ENCODE assay signal across 12 mouse cellular contexts in genomic region chr9:31690921-31691475, GRCm38 (mm10).
"Had no signal": no experiment of that assay in that cellular context is flagged by ENCODE, and none has a peak within 500 bp of the region (broad histone marks: within the 10 kb centered on the region; RNA-seq: fewer than 3 reads in every experiment).

No protein-coding gene starts in this region.

- H3K36me3 ChIP-seq: kidney, embryonic 15.5 days; limb, embryonic 13.5 days; midbrain, embryonic 15.5 days; neural tube, embryonic 13.5 days had no signal

- H3K9me3 ChIP-seq: kidney, embryonic 15.5 days; limb, embryonic 13.5 days; midbrain, embryonic 15.5 days; neural tube, embryonic 13.5 days had no signal

- H3K27me3 ChIP-seq: midbrain, embryonic 15.5 days had no signal

- DNase-seq: kidney, adult 2 months; kidney, postnatal 14 days; left cerebral cortex, postnatal 4 days; lung, adult 18-20 months; right cerebral cortex, postnatal 25 days; thymus, adult 2 months; thymus, postnatal 36 days had no signal

- H3K9ac ChIP-seq: kidney, embryonic 15.5 days; limb, embryonic 13.5 days; liver, embryonic 14.5 days; midbrain, embryonic 15.5 days; neural tube, embryonic 13.5 days had no signal

- H3K4me2 ChIP-seq: kidney, embryonic 15.5 days; limb, embryonic 13.5 days; midbrain, embryonic 15.5 days; neural tube, embryonic 13.5 days had no signal

- H3K4me3 ChIP-seq: kidney, embryonic 15.5 days; limb, embryonic 13.5 days; midbrain, embryonic 15.5 days; neural tube, embryonic 13.5 days had no signal

- H3K27ac ChIP-seq: kidney, embryonic 15.5 days; limb, embryonic 13.5 days; liver, embryonic 14.5 days; midbrain, embryonic 15.5 days; neural tube, embryonic 13.5 days had no signal

- ATAC-seq: midbrain, embryonic 15.5 days had no signal
